Mouse (Mus musculus) midbrain, embryonic 11.5 days (tissue): Measurements from ENCODE around the gene Scin. TPM values are rescaled to one million over a fixed set of nuclear protein-coding genes. Genes with fewer than 3 reads are reported as not detected.

Source experiments
- ATAC-seq: fragments of 200-750 bp; cut with Nextera tagmentation; 2 replicates; pipeline ENCODE4 v1.8.0; 2017; ENCODE audit warnings: moderate TSS enrichment, moderate library complexity; ENCODE audit not compliant: low FRiP score
- DNase-seq: peaks from one replicate; pipeline ENCODE4 v3.0.0; 2015; ENCODE audit warnings: low spot score; ENCODE audit errors: missing footprints
- H3K27ac ChIP-seq: fragments of 300-500 bp; sonication (generic); 2 replicates; pipeline ENCODE4 v1.5.1; 2014; ENCODE audit warnings: low read depth, low read length
- H3K27me3 ChIP-seq: fragments of 300-500 bp; sonication (generic); 2 replicates; pipeline ENCODE4 v1.6.1; 2014; ENCODE audit warnings: mild to moderate bottlenecking, low read length, moderate library complexity, mixed read lengths; ENCODE audit not compliant: control insufficient read depth, insufficient read depth
- H3K36me3 ChIP-seq: fragments of 300-500 bp; sonication (generic); 2 replicates; pipeline ENCODE4 v1.6.1; 2014; ENCODE audit warnings: mild to moderate bottlenecking, low read length, moderate library complexity, mixed read lengths; ENCODE audit not compliant: control insufficient read depth, insufficient read depth
- H3K4me1 ChIP-seq: fragments of 300-500 bp; sonication (generic); 2 replicates; pipeline ENCODE4 v1.6.1; 2014; ENCODE audit warnings: low read length; ENCODE audit not compliant: control insufficient read depth, insufficient read depth
- H3K4me2 ChIP-seq: fragments of 300-500 bp; sonication (generic); 2 replicates; pipeline ENCODE4 v1.6.1; 2014; ENCODE audit warnings: mild to moderate bottlenecking, moderate library complexity
- H3K4me3 ChIP-seq: fragments of 300-500 bp; sonication (generic); 2 replicates; pipeline ENCODE4 v1.5.1; 2014; ENCODE audit warnings: low read depth, low read length
- H3K9ac ChIP-seq: fragments of 300-500 bp; sonication (generic); 2 replicates; pipeline ENCODE4 v1.6.1; 2014; ENCODE audit warnings: low read length
- H3K9me3 ChIP-seq: fragments of 300-500 bp; sonication (generic); 2 replicates; pipeline ENCODE4 v1.6.1; 2016; ENCODE audit warnings: low read length; ENCODE audit not compliant: control insufficient read depth
- WGBS: fragments of 180-500 bp; shearing (Covaris S2); extraction: QIAGEN DNeasy Blood & Tissue Kit; methylation state at CpG from one replicate; pipeline ENCODE4 v1.1.7; 2014; 5-methylcytosine and 5-hydroxymethylcytosine counted together
- polyA plus RNA-seq: library from polyadenylated mRNA; unstranded; fragments of >200 nt; fragmentation: Nextera tagmentation; extraction: Ambion mirVana; gene quantifications from 2 replicates; pipeline ENCODE4 v1.2.1, GENCODE M21; 2014

Gene Scin
- polyA plus RNA-seq, 1 experiment from 2014 or later: 0.15 TPM

DNA sequence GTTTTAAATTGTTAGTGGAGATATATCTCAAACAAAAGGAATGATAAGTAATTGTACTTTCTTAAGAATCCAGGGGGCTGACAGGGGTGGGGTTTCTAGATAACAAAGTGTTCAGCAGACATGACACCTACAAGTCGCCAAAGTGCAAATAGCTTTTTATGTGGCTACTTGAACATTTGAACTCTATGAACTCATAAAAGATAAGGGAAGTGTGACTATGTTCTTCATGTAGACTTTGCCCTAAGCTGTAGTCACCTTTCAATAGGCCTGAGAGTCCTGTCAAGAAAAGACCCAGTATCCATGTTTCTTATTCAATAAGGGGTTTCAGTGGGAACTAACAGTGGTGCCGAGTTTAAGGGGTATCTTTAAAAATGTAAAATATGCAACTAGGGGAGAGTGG is 110.1 kb downstream of the Scin start:
- no peak overlapping the region for H3K27ac ChIP-seq

DNA sequence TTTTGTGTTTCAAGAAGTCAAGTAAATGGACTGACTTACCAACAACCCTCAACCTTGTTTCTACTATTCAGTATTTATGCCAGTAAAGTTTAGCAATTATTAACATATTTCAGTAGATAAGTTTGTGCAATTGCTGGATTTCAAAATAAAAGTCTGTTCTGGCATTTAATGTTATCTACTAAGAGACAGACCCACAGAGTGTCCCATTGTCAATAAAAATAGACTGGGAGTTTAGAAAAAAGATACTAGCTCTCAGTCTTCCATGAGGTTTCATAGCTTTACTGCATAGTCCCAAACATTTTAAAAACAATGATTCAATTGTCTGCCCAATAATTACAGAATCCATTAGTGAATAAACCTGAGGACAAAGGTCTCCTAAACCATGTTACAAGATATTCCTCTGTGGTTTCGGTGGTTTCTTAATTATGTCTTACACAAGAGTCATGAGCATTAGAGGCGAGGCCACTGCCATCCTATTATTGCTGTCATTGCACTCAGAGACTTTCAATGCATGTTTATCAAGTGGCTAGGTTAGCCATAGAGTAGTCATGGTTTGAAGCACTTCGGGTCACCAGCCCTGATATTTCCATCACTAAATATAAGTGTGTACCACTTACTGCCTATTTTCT is 110.9 kb downstream of the Scin start:
- no peaks in the 10 kb centered on the region for H3K9me3 ChIP-seq
- no peak overlapping the region for H3K9ac ChIP-seq
- H3K4me1 ChIP-seq: no peaks in the 10 kb centered on the region
- no peaks in the 10 kb centered on the region for H3K36me3 ChIP-seq
- WGBS: 85% methylated on average over 3 of the region's 3 CpGs
- no peak overlapping the region for H3K27ac ChIP-seq
- no peak overlapping the region for H3K4me3 ChIP-seq
- ATAC-seq: no peak
- no peaks in the 10 kb centered on the region for H3K27me3 ChIP-seq
- no peak for DNase-seq
- no peak overlapping the region for H3K4me2 ChIP-seq

More for the DNA sequence above, 110.1 kb downstream of the Scin start:
- Histone ChIP-seq H3K4me1 (no peaks in the 10 kb centered on the region), H3K9me3 (no peaks in the 10 kb centered on the region), H3K4me2 (no peak overlapping the region), H3K27me3 (no peaks in the 10 kb centered on the region), H3K4me3 (no peak overlapping the region), H3K36me3 (no peaks in the 10 kb centered on the region), H3K9ac (no peak overlapping the region)
- DNase-seq (no peak), ATAC-seq (no peak)
- WGBS: 90% methylated on average over 2 of the region's 2 CpGs

DNA sequence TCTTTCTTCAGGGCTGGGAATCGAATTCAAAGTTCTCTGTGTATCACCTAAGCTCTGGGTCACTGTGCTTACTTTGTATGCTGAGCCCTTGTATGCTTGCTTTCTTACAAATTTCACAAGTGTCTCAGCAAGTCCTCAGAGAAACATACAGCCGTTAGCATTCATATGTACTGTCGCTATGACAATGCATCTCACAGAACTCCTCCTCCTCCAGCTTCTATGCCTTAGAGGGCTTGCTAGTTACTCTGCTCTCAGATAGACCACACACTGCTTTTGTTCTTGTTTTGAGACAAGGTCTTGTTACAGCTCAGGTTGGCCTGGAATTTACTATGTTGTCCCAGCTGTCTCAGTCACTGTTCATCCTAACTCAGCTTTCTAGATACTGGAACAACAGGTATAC is 111.7 kb downstream of the Scin start:
- H3K4me3 ChIP-seq: no peak overlapping the region
- no peaks in the 10 kb centered on the region for H3K36me3 ChIP-seq
- H3K9me3 ChIP-seq: no peaks in the 10 kb centered on the region
- no peak for ATAC-seq
- H3K4me1 ChIP-seq: no peaks in the 10 kb centered on the region
- DNase-seq: no peak
- no peak overlapping the region for H3K9ac ChIP-seq
- H3K4me2 ChIP-seq: no peak overlapping the region
- no peak overlapping the region for H3K27ac ChIP-seq
- no peaks in the 10 kb centered on the region for H3K27me3 ChIP-seq
- 79% methylated on average over 3 of the region's 3 CpGs for WGBS

- 83% methylated on average over 6 of the region's 6 CpGs for WGBS
- no peaks in the 10 kb centered on the region for H3K27me3 ChIP-seq
- peak; percentile 58; the same call in 1 of the 2 replicates for ATAC-seq
- no peaks in the 10 kb centered on the region for H3K36me3 ChIP-seq
- H3K4me1 ChIP-seq: peaks cover 5% of the 10 kb centered on the region; the same call in 1 of the 2 replicates
- H3K4me2 ChIP-seq: no peak overlapping the region
- no peak overlapping the region for H3K9ac ChIP-seq
- H3K27ac ChIP-seq: no peak overlapping the region
- H3K9me3 ChIP-seq: no peaks in the 10 kb centered on the region
- H3K4me3 ChIP-seq: no peak overlapping the region
- no peak for DNase-seq
These were observed 116.0 kb downstream of the Scin start for GRCm38 (mm10) chr12:40017955-40018505.

DNA sequence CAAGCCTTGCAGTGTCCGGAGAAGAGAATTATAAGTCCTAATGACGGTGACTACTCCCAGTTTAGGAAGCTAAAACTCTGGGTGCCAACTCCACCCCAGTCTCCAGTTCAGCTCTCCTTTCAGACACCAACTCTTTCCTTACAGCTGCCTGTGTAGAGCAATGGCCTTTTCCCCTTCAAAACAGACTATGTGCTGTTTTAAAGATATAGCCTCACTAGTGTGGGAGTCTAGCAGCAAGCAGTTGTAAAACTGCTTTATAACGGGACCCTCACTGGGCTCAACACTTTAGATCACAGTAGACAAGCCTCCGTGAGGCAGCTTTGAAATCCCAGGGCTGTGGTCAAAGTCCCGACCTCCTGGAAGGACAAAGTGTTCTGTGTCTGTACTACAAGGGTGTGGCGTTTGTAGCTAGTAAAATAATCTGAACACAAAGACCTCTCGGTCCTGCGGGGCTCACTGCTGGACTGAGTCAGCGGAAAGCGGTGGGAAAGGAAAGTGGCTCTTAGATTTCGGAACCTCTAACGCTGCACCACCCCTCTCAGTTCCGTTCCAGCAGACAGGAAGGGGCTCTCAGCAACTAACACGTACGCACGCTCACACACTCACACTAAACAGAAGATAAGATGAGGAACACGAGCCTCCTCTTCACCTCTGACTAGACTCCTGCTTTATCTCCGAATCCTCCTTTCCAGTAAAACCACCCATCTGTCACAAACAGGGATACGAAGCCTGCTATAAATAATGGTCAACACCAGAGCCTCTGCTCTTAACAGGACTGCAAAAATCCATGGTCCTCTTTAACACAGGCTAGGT is 117.2 kb downstream of the Scin start:
- Histone ChIP-seq H3K4me1 (peaks cover 5% of the 10 kb centered on the region; the same call in 1 of the 2 replicates), H3K9ac (no peak overlapping the region; the same call in 1 of the 2 replicates), H3K36me3 (no peaks in the 10 kb centered on the region), H3K27ac (no peak overlapping the region), H3K4me2 (peak overlapping the region; percentile 6; the same call in 1 of the 2 replicates), H3K27me3 (no peaks in the 10 kb centered on the region), H3K4me3 (no peak overlapping the region), H3K9me3 (no peaks in the 10 kb centered on the region)
- 50% methylated on average over 19 of the region's 19 CpGs for WGBS
- DNase-seq (no peak), ATAC-seq (peak; percentile 61; the same call in 1 of the 2 replicates)

DNA sequence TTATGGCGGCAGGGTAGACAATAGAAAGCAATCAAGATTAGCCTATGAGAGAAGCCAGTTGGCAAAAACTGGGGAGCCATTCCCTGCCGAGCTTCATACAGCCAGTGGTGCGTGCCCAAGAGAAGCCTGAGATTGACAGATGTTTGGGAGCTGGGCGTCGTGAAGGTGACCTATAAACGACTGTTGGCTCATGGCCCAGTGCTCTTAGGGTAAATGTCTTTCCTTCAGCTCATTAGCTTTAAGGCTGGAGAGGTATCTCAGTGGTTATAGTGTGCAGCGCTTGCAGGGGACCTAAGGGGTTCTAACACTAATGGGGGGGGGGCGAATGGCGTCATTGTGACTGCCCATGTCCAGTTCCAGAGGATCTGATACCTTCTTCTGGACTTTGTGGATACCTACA is 118.0 kb downstream of the Scin start:
- WGBS: 77% methylated on average over 9 of the region's 9 CpGs

GRCm38 (mm10) chr12:40009866-40010265 is 124.2 kb downstream of the Scin start:
- no peaks in the 10 kb centered on the region for H3K27me3 ChIP-seq
- no peaks in the 10 kb centered on the region for H3K4me1 ChIP-seq
- H3K9me3 ChIP-seq: no peaks in the 10 kb centered on the region
- no peak overlapping the region for H3K4me2 ChIP-seq
- DNase-seq (no peak), ATAC-seq (no peak)
- no peak overlapping the region for H3K27ac ChIP-seq
- WGBS: 79% methylated on average over 2 of the region's 2 CpGs
- no peak overlapping the region for H3K4me3 ChIP-seq
- H3K36me3 ChIP-seq: no peaks in the 10 kb centered on the region
- H3K9ac ChIP-seq: no peak overlapping the region

More for the DNA sequence above, 118.0 kb downstream of the Scin start:
- Histone ChIP-seq H3K4me3 (no peak overlapping the region), H3K36me3 (no peaks in the 10 kb centered on the region), H3K9ac (no peak overlapping the region), H3K9me3 (no peaks in the 10 kb centered on the region), H3K27ac (no peak overlapping the region), H3K4me2 (no peak overlapping the region), H3K27me3 (no peaks in the 10 kb centered on the region), H3K4me1 (peaks cover 5% of the 10 kb centered on the region; the same call in 1 of the 2 replicates)
- DNase-seq (no peak), ATAC-seq (no peak)
